Mouse (Mus musculus): Measurements from ENCODE around the gene Frmd5. TPM values are rescaled to one million over a fixed set of nuclear protein-coding genes. Genes with fewer than 3 reads are reported as not detected.
A peak's percentile ranks its signal among the peaks of the same experiment; 100 is the strongest.
"Not testable (repeated sequence)": the region's sequence is repeated elsewhere in the genome, so short reads cannot be mapped to it uniquely, and the experiment has no call there.

Gene Frmd5
- total RNA-seq, 2 experiments from 2014 or later: 33.5 to 37.9 TPM

- DNase-seq (ENCODE audit: low spot score in 2 of 2): no peak
Measured at GRCm38 (mm10) chr2:121507951-121508330, 298.9 kb downstream of the Frmd5 start.

GRCm38 (mm10) chr2:121507173-121507950 lies 299.5 kb downstream of the Frmd5 start:
- no peak for DNase-seq (ENCODE audit: low spot score in 2 of 2)

- peak; percentile 77 to 90 for DNase-seq (ENCODE audit: low spot score in 2 of 2)
Measured at GRCm38 (mm10) chr2:121505942-121506882, 300.7 kb downstream of the Frmd5 start, which contains the start of the genes Mfap1a and Wdr76. Gene Mfap1a, minus strand, starts transcription at chr2:121506665. Gene Wdr76, plus strand, starts transcription at chr2:121506723.

GRCm38 (mm10) chr2:121501550-121501949 lies 305.3 kb downstream of the Frmd5 start:
- not testable (repeated sequence) for DNase-seq (ENCODE audit: low spot score in 2 of 2)

Other genes with a start within 250 kb of the Frmd5 start
- gene Casc4, start 59.9 kb upstream of the Frmd5 start, total RNA-seq (2021): 100 to 1,000 TPM in 1 of 2 experiments, 10 to 100 TPM in 1; 98.8 to 103 TPM
- 10 to 100 TPM; 32.8 to 36.3 TPM for gene Ctdspl2, start 148.9 kb upstream of the Frmd5 start, total RNA-seq (2021)
- under 1 TPM; 0.12 to 0.25 TPM for gene Mageb3, start 149.0 kb upstream of the Frmd5 start, total RNA-seq (2021)
- 10 to 100 TPM; 17.0 to 17.2 TPM for gene Eif3j1, start 221.5 kb upstream of the Frmd5 start, total RNA-seq (2021)